Mouse (Mus musculus): Measurements from ENCODE around the gene Catip. TPM values are rescaled to one million over a fixed set of nuclear protein-coding genes. Genes with fewer than 3 reads are reported as not detected.

The Catip gene
- total and polyA plus RNA-seq, 2 experiments from 2014 or later: 0.61 TPM; not detected in 1

DNA sequence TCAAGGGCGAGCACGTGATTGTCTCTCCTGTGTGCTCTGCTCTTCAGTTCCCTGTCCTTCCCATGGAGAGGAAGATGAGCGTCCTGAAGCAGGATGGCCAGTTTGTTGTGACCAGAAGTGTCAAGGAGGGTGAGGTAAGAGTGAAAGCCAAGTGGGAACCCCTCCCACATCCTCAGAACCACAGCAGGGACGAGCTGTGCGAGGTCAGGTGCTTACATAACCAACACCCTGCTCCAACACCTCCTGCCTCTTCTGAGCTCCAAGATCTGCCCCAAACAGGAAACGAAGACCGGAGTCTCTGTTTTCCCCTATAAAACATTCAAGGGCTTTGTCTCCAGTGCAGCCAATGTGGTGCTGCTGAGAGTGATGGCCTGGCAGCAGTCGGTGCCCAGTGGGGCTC, 2.4 kb downstream of the Catip start:
- Histone ChIP-seq H3K9me3 (replicated peaks; ENCODE audit: control insufficient read depth, low read length) (no peaks in the 10 kb centered on the region), H3K4me1 (ENCODE audit: control insufficient read depth, insufficient read depth) (no peaks in the 10 kb centered on the region), H3K27me3 (ENCODE audit: control insufficient read depth, insufficient read depth, low read length) (no peaks in the 10 kb centered on the region), H3K36me3 (replicated peaks; ENCODE audit: control insufficient read depth, insufficient read depth, low read length) (no peaks in the 10 kb centered on the region), H3K27ac (ENCODE audit: low read depth) (no peak overlapping the region), H3K9ac (replicated peaks; ENCODE audit: low read depth, low read length) (no peak overlapping the region), H3K4me3 (ENCODE audit: low read depth, low read length) (no peak overlapping the region), H3K4me2 (ENCODE audit: low read depth, low read length) (no peak overlapping the region)
- no peak for ATAC-seq (ENCODE audit: insufficient read depth, low read depth)
- WGBS: 52% methylated on average over 8 of the region's 8 CpGs
- no peak for DNase-seq (ENCODE audit: low spot score)
- TF ChIP-seq EP300 (IDR thresholded peaks at IDR 0.05; ENCODE audit: low read depth) (no peak), CTCF (IDR thresholded peaks at IDR 0.05; ENCODE audit: low read depth) (no peak)

DNA sequence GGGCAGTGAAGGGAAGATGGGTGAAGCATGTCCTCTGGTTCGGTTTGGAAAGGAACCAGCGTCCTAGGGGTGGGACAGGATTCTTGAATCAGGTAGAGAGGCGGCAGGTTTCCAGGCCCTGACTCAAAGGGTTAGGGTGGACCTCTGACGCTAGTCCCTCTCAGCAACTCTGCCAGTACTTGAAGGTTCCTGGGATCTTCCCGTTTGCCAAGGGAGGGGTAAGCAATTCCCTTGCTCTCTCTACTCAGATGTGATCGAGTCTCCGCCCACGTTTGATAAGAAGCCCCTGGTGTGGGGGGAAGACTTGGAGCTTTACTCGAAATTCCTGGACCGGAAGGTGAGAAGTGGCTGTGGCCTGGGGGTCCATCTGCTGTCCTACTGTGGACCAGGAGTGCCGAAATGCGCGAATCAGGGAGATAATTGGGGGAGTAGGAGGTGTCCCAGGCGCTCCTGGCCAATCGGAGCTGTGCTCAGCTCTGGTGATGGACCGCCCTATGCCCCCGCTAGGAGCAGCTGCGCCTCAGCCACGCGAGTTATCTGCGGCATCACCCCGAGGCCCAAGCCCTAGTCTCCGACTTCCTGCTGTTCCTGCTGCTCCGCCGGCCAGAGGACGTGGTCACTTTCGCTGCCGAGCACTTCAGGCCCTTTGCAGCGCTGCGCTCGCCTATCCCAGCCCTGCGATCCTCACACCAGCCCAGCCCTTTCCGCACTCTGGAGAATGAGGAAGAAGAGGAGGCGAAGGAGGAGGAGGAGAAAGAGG, 6.2 kb downstream of the Catip start:
- WGBS: 5% methylated on average over 34 of the region's 34 CpGs
- H3K27me3 ChIP-seq (ENCODE audit: control insufficient read depth, insufficient read depth, low read length): no peaks in the 10 kb centered on the region
- no peaks in the 10 kb centered on the region for H3K36me3 ChIP-seq (replicated peaks; ENCODE audit: control insufficient read depth, insufficient read depth, low read length)
- peak; percentile 86 for ATAC-seq (ENCODE audit: insufficient read depth, low read depth)
- H3K4me2 ChIP-seq (ENCODE audit: low read depth, low read length): peak overlapping the region; percentile 70
- H3K9me3 ChIP-seq (replicated peaks; ENCODE audit: control insufficient read depth, low read length): no peaks in the 10 kb centered on the region
- peak overlapping the region; percentile 38 for H3K4me3 ChIP-seq (ENCODE audit: low read depth, low read length)
- H3K4me1 ChIP-seq (ENCODE audit: control insufficient read depth, insufficient read depth): no peaks in the 10 kb centered on the region
- peak overlapping the region; percentile 9; the same call in 1 of the 2 replicates for H3K27ac ChIP-seq (ENCODE audit: low read depth)
- TF ChIP-seq CTCF (IDR thresholded peaks at IDR 0.05; ENCODE audit: low read depth) (no peak), EP300 (IDR thresholded peaks at IDR 0.05; ENCODE audit: low read depth) (no peak)
- H3K9ac ChIP-seq (replicated peaks; ENCODE audit: low read depth, low read length): no peak overlapping the region; the same call in 1 of the 2 replicates
- peak; percentile 53 for DNase-seq (ENCODE audit: low spot score)

DNA sequence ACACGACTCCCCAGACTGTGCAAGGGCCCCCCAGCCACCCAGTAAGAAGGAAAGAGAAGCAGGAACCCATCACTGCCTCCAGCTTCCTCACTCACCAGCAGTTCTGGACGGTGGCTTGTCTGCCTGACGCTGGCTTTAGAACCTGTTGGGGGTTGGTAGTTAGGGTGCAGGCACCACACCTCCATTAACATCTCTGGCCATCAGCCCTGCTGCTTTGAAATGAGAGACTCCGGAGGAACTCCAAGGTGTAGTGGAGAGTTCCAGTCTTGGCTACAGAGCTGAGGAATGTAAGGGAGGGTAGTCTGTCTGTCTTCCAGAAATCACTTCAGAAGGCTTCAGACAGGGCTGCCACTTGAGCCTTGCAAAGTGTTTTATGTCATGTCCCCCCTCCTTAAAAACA, 8.1 kb downstream of the Catip start:
- H3K36me3 ChIP-seq (replicated peaks; ENCODE audit: control insufficient read depth, insufficient read depth, low read length): no peaks in the 10 kb centered on the region
- no peak for ATAC-seq (ENCODE audit: insufficient read depth, low read depth)
- DNase-seq (ENCODE audit: low spot score): no peak
- no peak overlapping the region for H3K4me3 ChIP-seq (ENCODE audit: low read depth, low read length)
- no peak overlapping the region for H3K4me2 ChIP-seq (ENCODE audit: low read depth, low read length)
- WGBS: 43% methylated on average over 4 of the region's 4 CpGs
- no peaks in the 10 kb centered on the region for H3K27me3 ChIP-seq (ENCODE audit: control insufficient read depth, insufficient read depth, low read length)
- H3K9ac ChIP-seq (replicated peaks; ENCODE audit: low read depth, low read length): no peak overlapping the region
- TF ChIP-seq EP300 (IDR thresholded peaks at IDR 0.05; ENCODE audit: low read depth): no peak
- no peak for TF ChIP-seq CTCF (IDR thresholded peaks at IDR 0.05; ENCODE audit: low read depth)
- no peaks in the 10 kb centered on the region for H3K9me3 ChIP-seq (replicated peaks; ENCODE audit: control insufficient read depth, low read length)
- no peak overlapping the region for H3K27ac ChIP-seq (ENCODE audit: low read depth)
- H3K4me1 ChIP-seq (ENCODE audit: control insufficient read depth, insufficient read depth): no peaks in the 10 kb centered on the region

DNA sequence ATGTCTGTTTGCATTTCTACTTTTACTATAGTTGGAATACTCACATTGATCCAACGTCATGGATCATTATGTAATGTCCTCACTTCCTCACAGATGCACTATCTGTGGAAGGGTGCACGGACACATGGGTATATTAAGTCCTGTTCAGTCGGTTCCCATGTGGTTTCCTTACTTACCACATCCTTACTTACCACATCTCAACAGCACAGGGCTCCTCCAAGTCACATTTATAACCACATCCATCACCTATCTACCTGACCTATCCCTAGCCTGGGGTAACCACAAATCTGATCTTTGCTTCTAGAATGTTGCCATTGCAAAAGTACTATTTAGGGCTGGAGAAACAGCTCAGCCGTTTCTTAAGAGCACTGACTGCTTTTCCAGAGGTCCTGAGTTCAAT, 11.5 kb downstream of the Catip start:
- H3K9me3 ChIP-seq (replicated peaks; ENCODE audit: control insufficient read depth, low read length): no peaks in the 10 kb centered on the region
- no peak overlapping the region for H3K9ac ChIP-seq (replicated peaks; ENCODE audit: low read depth, low read length)
- H3K27ac ChIP-seq (ENCODE audit: low read depth): no peak overlapping the region
- no peaks in the 10 kb centered on the region for H3K36me3 ChIP-seq (replicated peaks; ENCODE audit: control insufficient read depth, insufficient read depth, low read length)
- DNase-seq (ENCODE audit: low spot score) (no peak), ATAC-seq (ENCODE audit: insufficient read depth, low read depth) (no peak)
- no peak overlapping the region for H3K4me2 ChIP-seq (ENCODE audit: low read depth, low read length)
- no peaks in the 10 kb centered on the region for H3K27me3 ChIP-seq (ENCODE audit: control insufficient read depth, insufficient read depth, low read length)
- no peaks in the 10 kb centered on the region for H3K4me1 ChIP-seq (ENCODE audit: control insufficient read depth, insufficient read depth)
- no peak overlapping the region for H3K4me3 ChIP-seq (ENCODE audit: low read depth, low read length)
- no peak for TF ChIP-seq EP300 (IDR thresholded peaks at IDR 0.05; ENCODE audit: low read depth)
- 60% methylated on average over 4 of the region's 4 CpGs for WGBS

DNA sequence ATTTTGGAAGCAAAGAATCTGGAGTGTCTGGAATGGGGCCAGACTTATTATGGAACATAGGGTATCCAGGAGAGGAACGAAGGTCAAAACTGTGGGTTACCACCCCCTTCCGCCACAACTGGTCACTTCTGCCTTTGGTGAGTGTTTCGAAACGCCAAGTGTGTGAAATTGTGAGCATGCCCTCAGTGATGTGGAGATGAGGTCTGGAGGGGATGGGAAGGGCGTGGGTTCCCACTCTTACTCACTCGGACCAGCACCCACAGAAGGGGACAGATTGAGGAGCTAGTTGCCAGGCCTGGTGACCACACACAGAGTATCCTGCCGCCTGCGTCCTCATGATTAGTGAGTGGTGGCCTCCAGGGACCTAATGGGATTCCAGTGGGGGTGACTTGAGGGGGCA, 13.1 kb downstream of the Catip start, which contains the start of gene Slc11a1:
TSS of gene Slc11a1 (plus strand) at position 216 of the 400 bp plus-strand sequence.
- ATAC-seq (ENCODE audit: insufficient read depth, low read depth) (no peak), DNase-seq (ENCODE audit: low spot score) (no peak)
- 69% methylated on average over 8 of the region's 8 CpGs for WGBS
- H3K4me2 ChIP-seq (ENCODE audit: low read depth, low read length): no peak within 1 kb of the TSS
- H3K9me3 ChIP-seq (replicated peaks; ENCODE audit: control insufficient read depth, low read length): no peaks in the 10 kb centered on the region
- no peak for TF ChIP-seq CTCF (IDR thresholded peaks at IDR 0.05; ENCODE audit: low read depth)
- no peaks in the 10 kb centered on the region for H3K36me3 ChIP-seq (replicated peaks; ENCODE audit: control insufficient read depth, insufficient read depth, low read length)
- no peak within 1 kb of the TSS for H3K4me3 ChIP-seq (ENCODE audit: low read depth, low read length)
- H3K27ac ChIP-seq (ENCODE audit: low read depth): no peak within 1 kb of the TSS
- H3K9ac ChIP-seq (replicated peaks; ENCODE audit: low read depth, low read length): no peak within 1 kb of the TSS
- no peaks in the 10 kb centered on the region for H3K27me3 ChIP-seq (ENCODE audit: control insufficient read depth, insufficient read depth, low read length)
- H3K4me1 ChIP-seq (ENCODE audit: control insufficient read depth, insufficient read depth): no peaks in the 10 kb centered on the region

DNA sequence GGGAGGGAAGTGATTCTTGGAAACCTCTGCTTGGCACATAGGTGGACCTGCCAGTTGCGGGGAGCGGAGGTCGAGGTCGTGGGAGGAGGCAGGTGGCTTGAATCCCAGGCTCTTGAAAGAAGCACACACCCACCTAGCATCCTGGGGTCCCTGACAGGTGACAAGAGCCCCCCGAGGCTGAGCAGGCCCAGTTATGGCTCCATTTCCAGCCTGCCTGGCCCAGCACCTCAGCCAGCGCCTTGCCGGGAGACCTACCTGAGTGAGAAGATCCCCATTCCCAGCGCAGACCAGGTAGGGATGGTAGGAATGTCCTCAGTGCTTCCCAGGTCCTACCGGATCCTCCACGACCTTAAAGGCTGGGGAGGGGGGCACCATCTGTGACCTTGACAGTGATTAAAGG, 13.7 kb downstream of the Catip start:
- no peak overlapping the region for H3K27ac ChIP-seq (ENCODE audit: low read depth)
- no peaks in the 10 kb centered on the region for H3K36me3 ChIP-seq (replicated peaks; ENCODE audit: control insufficient read depth, insufficient read depth, low read length)
- ATAC-seq (ENCODE audit: insufficient read depth, low read depth) (no peak), DNase-seq (ENCODE audit: low spot score) (no peak)
- H3K9ac ChIP-seq (replicated peaks; ENCODE audit: low read depth, low read length): no peak overlapping the region
- TF ChIP-seq EP300 (IDR thresholded peaks at IDR 0.05; ENCODE audit: low read depth) (no peak), CTCF (IDR thresholded peaks at IDR 0.05; ENCODE audit: low read depth) (no peak)
- no peak overlapping the region for H3K4me2 ChIP-seq (ENCODE audit: low read depth, low read length)
- H3K4me1 ChIP-seq (ENCODE audit: control insufficient read depth, insufficient read depth): no peaks in the 10 kb centered on the region
- 76% methylated on average over 10 of the region's 10 CpGs for WGBS
- no peak overlapping the region for H3K4me3 ChIP-seq (ENCODE audit: low read depth, low read length)
- no peaks in the 10 kb centered on the region for H3K9me3 ChIP-seq (replicated peaks; ENCODE audit: control insufficient read depth, low read length)
- no peaks in the 10 kb centered on the region for H3K27me3 ChIP-seq (ENCODE audit: control insufficient read depth, insufficient read depth, low read length)
